Mouse (Mus musculus) embryonic facial prominence, embryonic 14.5 days (tissue): ENCODE measurements at regions not wholly inside any gene's neighbourhood (a gene's known extent, or its start where the extent isn't known, plus 50 kb on each side); places are given as distances from the start of the nearest gene placed in this dataset.
A peak's percentile ranks its signal among the peaks of the same experiment; 100 is the strongest.

Source experiments
- ATAC-seq: fragments of 200-750 bp; cut with Nextera tagmentation; 2 replicates; pipeline ENCODE4 v1.8.0; 2017; ENCODE audit warnings: low read depth, moderate number of reproducible peaks, moderate TSS enrichment
- DNase-seq: peaks from one replicate; pipeline ENCODE4 v3.0.0-alpha.2; 2015; ENCODE audit warnings: low spot score
- H3K27ac ChIP-seq: fragments of 300-500 bp; sonication (generic); replicated peaks from 2 replicates; pipeline ENCODE4 v1.5.1; 2014; ENCODE audit warnings: low read depth, mild to moderate bottlenecking, low read length, moderate library complexity
- H3K27me3 ChIP-seq: fragments of 300-500 bp; sonication (generic); replicated peaks from 2 replicates; pipeline ENCODE4 v1.6.1; 2014; ENCODE audit warnings: low read length; ENCODE audit not compliant: control insufficient read depth, insufficient read depth
- H3K36me3 ChIP-seq: fragments of 300-500 bp; sonication (generic); 2 replicates; pipeline ENCODE4 v1.6.1; 2014; ENCODE audit warnings: low read length, mixed read lengths; ENCODE audit not compliant: control insufficient read depth, insufficient read depth
- H3K4me1 ChIP-seq: fragments of 300-500 bp; sonication (generic); 2 replicates; pipeline ENCODE4 v1.6.1; 2014; ENCODE audit warnings: antibody characterized with exemption, low read length; ENCODE audit not compliant: control insufficient read depth, insufficient read depth
- H3K4me2 ChIP-seq: fragments of 300-500 bp; sonication (generic); 2 replicates; pipeline ENCODE4 v1.6.1; 2014; ENCODE audit warnings: low read depth, mild to moderate bottlenecking, low read length, moderate library complexity, mixed read lengths
- H3K4me3 ChIP-seq: fragments of 300-500 bp; sonication (generic); 2 replicates; pipeline ENCODE4 v1.5.1; 2014; ENCODE audit warnings: low read depth, mild to moderate bottlenecking, low read length
- H3K9ac ChIP-seq: fragments of 300-500 bp; sonication (generic); 2 replicates; pipeline ENCODE4 v1.6.1; 2014; ENCODE audit warnings: low read depth, mild to moderate bottlenecking, low read length, moderate library complexity, mixed read lengths
- H3K9me3 ChIP-seq: fragments of 300-500 bp; sonication (generic); 2 replicates; pipeline ENCODE4 v1.6.1; 2016; ENCODE audit warnings: low read length; ENCODE audit not compliant: control insufficient read depth
- WGBS: fragments of 180-500 bp; shearing (Covaris S2); extraction: QIAGEN DNeasy Blood & Tissue Kit; methylation state at CpG from one replicate; pipeline ENCODE4 v1.1.7; 2014; 5-methylcytosine and 5-hydroxymethylcytosine counted together

GRCm38 (mm10) chr16:57901006-57901405 lies 146.5 kb upstream of the Col8a1 start:
- no peaks in the 10 kb centered on the region for H3K9me3 ChIP-seq
- H3K4me1 ChIP-seq: no peaks in the 10 kb centered on the region
- no peak overlapping the region for H3K9ac ChIP-seq
- no peak overlapping the region; the same call in 1 of the 2 replicates for H3K27ac ChIP-seq
- no peak overlapping the region for H3K4me3 ChIP-seq
- DNase-seq (peak; percentile 80), ATAC-seq (no peak)
- no peaks in the 10 kb centered on the region for H3K27me3 ChIP-seq
- H3K36me3 ChIP-seq: no peaks in the 10 kb centered on the region
- 58% methylated on average over 4 of the region's 4 CpGs for WGBS
- no peak overlapping the region for H3K4me2 ChIP-seq

DNA sequence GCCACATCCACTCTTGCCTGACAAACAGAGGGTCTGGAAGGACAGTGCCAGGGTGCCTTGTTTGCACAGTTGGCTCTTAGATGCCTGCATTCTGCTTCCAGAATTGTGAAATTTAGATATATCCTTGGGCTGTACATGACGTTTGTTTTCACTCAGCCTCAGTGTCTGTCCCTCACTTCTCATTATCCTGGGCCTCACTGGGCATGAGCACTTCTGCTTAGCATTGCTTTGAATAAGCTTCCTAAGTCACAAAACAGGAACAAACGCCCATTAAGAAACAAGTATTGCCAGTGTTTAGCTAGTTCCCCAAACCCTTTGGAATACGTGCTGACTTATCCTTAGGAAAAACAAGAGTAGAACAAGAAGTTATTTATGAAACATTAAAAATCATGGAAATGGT lies 148.0 kb upstream of the Col8a1 start:
- H3K27me3 ChIP-seq: no peaks in the 10 kb centered on the region
- H3K4me1 ChIP-seq: no peaks in the 10 kb centered on the region; the same call in 1 of the 2 replicates
- H3K9me3 ChIP-seq: no peaks in the 10 kb centered on the region
- no peak overlapping the region for H3K4me3 ChIP-seq
- DNase-seq: no peak
- ATAC-seq: no peak
- no peak overlapping the region for H3K4me2 ChIP-seq
- H3K36me3 ChIP-seq: no peaks in the 10 kb centered on the region
- 52% methylated on average over 3 of the region's 3 CpGs for WGBS
- H3K9ac ChIP-seq: no peak overlapping the region
- no peak overlapping the region for H3K27ac ChIP-seq

- WGBS: 45% methylated on average over 2 of the region's 2 CpGs
Measured at GRCm38 (mm10) chr16:57912001-57912400, 157.5 kb upstream of the Col8a1 start.

DNA sequence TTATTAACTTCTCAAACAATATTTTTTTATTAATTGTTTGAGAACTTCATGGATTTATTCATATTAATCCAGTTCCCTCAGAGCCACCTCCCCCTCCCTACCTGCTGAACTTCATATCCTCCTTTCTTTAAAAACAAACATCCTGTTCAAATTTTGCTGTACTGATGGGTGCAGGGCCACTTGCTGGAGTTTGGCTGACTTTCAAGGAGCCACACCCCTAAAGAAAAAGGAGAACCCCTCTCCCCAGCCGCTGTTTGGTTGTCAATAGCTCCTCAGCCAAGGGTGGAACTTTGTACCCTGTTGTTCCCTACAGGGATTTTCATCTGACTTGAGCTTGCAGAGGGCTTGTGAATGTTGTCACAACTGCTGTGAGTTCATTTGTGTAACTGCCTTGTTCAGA lies 160.0 kb upstream of the Col8a1 start:
- DNase-seq (no peak), ATAC-seq (no peak)
- Histone ChIP-seq H3K4me1 (no peaks in the 10 kb centered on the region), H3K36me3 (no peaks in the 10 kb centered on the region), H3K9ac (no peak overlapping the region), H3K4me2 (no peak overlapping the region), H3K4me3 (no peak overlapping the region), H3K9me3 (no peaks in the 10 kb centered on the region), H3K27ac (no peak overlapping the region), H3K27me3 (no peaks in the 10 kb centered on the region)
- WGBS: 50% methylated on average over 1 of the region's 1 CpGs

More at GRCm38 (mm10) chr16:57912001-57912400, 157.5 kb upstream of the Col8a1 start:
- Histone ChIP-seq H3K4me1 (no peaks in the 10 kb centered on the region; the same call in 1 of the 2 replicates), H3K27ac (no peak overlapping the region), H3K4me2 (no peak overlapping the region), H3K36me3 (no peaks in the 10 kb centered on the region), H3K4me3 (no peak overlapping the region), H3K9me3 (no peaks in the 10 kb centered on the region), H3K9ac (no peak overlapping the region), H3K27me3 (no peaks in the 10 kb centered on the region)
- no peak for DNase-seq
- ATAC-seq: no peak

DNA sequence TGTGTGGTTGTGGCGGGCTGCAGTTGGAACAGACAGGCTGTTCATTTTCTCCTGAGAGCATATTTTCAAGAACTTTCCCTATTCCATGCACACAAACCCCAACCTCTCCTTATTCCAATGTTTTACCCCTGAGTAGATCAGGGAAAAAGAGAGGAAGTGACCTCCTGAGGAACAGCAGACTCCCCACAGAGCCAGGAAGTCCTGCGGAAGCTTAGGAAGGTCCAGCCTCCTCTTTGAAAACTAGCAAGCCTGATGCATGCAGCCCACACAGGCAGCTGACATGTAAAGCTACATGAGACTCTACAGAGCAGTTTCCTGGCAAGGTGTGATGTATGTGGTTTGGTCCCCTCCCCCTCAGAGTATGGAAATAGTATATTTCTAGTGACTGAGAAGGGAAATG lies 160.9 kb upstream of the Col8a1 start:
- 73% methylated on average over 2 of the region's 2 CpGs for WGBS
- peak; percentile 24 for DNase-seq

DNA sequence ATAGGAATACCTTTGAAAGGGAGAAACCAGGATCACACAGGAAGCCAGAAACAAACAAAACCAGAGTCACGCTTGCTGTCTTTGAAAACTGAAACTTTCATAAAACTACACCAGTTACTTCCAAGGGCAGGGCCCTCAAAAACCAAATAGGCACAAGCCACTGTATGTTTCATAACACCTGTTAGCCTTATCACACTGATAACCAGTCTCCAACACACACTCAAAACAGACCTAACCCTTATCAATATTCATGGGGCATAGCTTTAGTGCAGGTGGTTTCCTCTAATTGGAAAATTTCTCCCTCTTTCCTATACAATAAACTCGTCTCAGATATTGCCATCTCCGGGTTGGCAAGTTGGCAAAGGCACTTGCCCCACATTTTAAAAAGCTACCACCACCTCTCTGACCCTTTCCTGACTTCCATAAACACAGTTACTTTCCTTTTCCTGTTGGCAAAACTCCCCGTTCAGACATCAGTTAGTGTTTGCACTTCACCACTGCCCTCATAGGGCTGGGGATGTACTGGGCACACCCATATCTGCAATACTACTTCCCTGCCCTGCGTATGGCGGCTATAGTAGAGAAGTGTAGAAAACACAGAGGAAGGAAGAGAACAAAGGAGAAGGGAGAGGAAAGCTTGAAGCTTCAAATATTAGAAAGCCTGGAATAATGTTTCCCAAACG lies 169.1 kb upstream of the Col8a1 start:
- Histone ChIP-seq H3K27me3 (no peaks in the 10 kb centered on the region), H3K27ac (no peak overlapping the region), H3K36me3 (no peaks in the 10 kb centered on the region), H3K4me1 (no peaks in the 10 kb centered on the region), H3K9me3 (peaks cover 5% of the 10 kb centered on the region; the same call in 1 of the 2 replicates), H3K4me2 (no peak overlapping the region), H3K9ac (no peak overlapping the region), H3K4me3 (no peak overlapping the region)
- ATAC-seq (no peak), DNase-seq (no peak)
- 65% methylated on average over 7 of the region's 7 CpGs for WGBS

More for the DNA sequence above, 160.9 kb upstream of the Col8a1 start:
- H3K9me3 ChIP-seq: no peaks in the 10 kb centered on the region
- no peak for ATAC-seq
- H3K4me3 ChIP-seq: no peak overlapping the region
- no peaks in the 10 kb centered on the region for H3K36me3 ChIP-seq
- H3K9ac ChIP-seq: no peak overlapping the region
- no peaks in the 10 kb centered on the region for H3K4me1 ChIP-seq
- H3K4me2 ChIP-seq: no peak overlapping the region
- H3K27me3 ChIP-seq: no peaks in the 10 kb centered on the region
- no peak overlapping the region for H3K27ac ChIP-seq

DNA sequence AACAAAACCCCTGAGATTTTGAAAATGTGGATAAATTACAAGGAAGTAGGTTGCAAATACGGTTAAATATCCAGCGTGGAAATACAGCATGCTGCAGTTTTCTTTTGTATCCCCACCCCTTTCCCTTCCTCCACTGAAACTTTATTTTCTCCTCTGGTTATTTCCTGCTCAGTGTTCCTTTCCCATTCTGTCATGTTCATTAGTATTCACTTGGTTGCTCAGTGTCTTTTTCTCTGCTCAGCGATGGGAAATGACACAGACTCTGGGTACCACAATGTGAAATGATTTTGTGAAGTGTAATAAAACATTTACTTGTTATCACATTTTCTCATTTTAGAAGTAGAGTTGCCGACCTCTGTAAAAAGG lies 169.6 kb upstream of the Col8a1 start:
- no peaks in the 10 kb centered on the region for H3K27me3 ChIP-seq
- peaks cover 5% of the 10 kb centered on the region; the same call in 1 of the 2 replicates for H3K9me3 ChIP-seq
- H3K36me3 ChIP-seq: no peaks in the 10 kb centered on the region
- no peak overlapping the region for H3K9ac ChIP-seq
- no peak overlapping the region for H3K4me2 ChIP-seq
- WGBS: 69% methylated on average over 4 of the region's 4 CpGs
- H3K4me1 ChIP-seq: no peaks in the 10 kb centered on the region
- no peak overlapping the region for H3K27ac ChIP-seq
- no peak for ATAC-seq
- no peak overlapping the region for H3K4me3 ChIP-seq
- no peak for DNase-seq

DNA sequence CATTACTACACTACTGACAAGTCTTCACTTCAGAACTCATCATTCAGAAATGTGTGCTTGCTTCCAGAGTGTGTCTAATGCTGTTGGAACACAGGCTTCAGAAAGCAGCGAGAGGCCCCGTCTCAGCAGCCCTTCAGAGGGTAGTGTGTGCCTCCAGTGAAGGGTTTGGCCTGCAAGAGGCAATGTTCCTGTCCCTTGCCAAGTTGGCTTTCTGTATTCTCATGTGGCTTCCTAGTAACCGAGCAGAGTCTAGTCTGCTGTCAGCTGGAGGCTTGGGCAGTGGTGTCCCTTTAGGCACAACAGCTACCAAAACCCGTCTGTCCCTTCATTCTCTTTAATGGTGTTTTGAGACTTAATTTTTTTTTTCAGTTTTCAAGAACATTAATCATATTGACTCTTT lies 173.3 kb upstream of the Col8a1 start:
- Histone ChIP-seq H3K36me3 (no peaks in the 10 kb centered on the region), H3K9me3 (no peaks in the 10 kb centered on the region), H3K4me1 (no peaks in the 10 kb centered on the region), H3K27ac (no peak overlapping the region), H3K4me3 (no peak overlapping the region), H3K9ac (no peak overlapping the region), H3K27me3 (no peaks in the 10 kb centered on the region), H3K4me2 (no peak overlapping the region)
- DNase-seq (peak; percentile 27), ATAC-seq (no peak)
- WGBS: 60% methylated on average over 4 of the region's 4 CpGs

DNA sequence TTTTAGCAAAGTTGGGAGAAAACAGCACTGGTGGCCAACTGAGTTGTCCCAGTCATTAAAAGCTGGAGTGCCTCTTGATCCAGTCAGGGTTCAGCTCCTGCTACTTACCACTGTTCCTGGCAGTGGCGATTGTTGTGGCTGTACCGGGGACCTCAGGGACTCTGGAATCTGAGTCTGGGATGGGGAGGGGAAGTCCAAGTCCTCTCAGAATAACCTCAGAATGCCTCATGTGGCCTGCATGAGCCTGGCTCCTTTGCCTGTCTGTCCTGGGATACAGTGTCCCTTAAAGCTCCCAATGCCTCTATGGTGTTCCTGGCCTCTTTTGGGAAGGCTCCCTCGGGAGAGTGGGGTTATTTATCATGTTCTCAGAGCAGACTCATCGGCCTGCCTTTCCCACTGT lies 173.8 kb upstream of the Col8a1 start:
- Histone ChIP-seq H3K36me3 (no peaks in the 10 kb centered on the region), H3K4me1 (no peaks in the 10 kb centered on the region), H3K27me3 (no peaks in the 10 kb centered on the region), H3K9me3 (no peaks in the 10 kb centered on the region), H3K4me3 (no peak overlapping the region), H3K27ac (no peak overlapping the region), H3K4me2 (no peak overlapping the region), H3K9ac (no peak overlapping the region)
- DNase-seq (no peak), ATAC-seq (no peak)
- WGBS: 51% methylated on average over 4 of the region's 4 CpGs
